Mouse (Mus musculus) thymus, adult 2 months (tissue): Measurements from ENCODE around the gene Nptn.

Experiments used
- CTCF ChIP-seq: fragments of 200-500 bp; IDR thresholded peaks from 2 replicates; pipeline ENCODE4 v1.5.1; 2012; ENCODE audit warnings: mild to moderate bottlenecking, control low read depth, low read length, moderate library complexity, borderline replicate concordance; ENCODE audit not compliant: control insufficient read depth, poor library complexity, insufficient read depth; ENCODE audit errors: extremely low read depth
- POLR2A ChIP-seq: fragments of 200-500 bp; IDR thresholded peaks from 2 replicates; pipeline ENCODE4 v1.6.1; 2012; ENCODE audit warnings: mild to moderate bottlenecking, low read length, control low read depth, moderate library complexity; ENCODE audit not compliant: control insufficient read depth, poor library complexity, insufficient read depth; ENCODE audit errors: extremely low read depth

DNA sequence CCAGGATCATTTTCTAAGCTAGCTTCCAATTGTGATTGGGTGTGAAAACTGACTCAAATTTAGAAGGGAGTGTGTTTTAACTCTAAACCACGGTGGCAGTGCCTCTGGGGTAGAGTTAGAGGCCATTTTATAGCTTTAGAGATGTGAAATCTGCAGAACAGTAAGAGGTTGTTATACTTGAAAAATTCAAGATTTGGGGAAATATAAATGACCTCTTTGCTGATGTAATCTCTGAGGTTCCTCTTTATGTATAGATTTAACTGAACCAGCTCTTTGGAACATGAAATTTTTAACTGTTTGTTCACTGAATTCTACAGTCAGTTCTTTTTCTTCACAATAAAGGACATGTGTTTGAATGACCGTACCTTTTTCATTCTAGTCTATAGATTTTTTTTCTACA, 48.4 kb downstream of the Nptn start:
- TF ChIP-seq POLR2A = no peak
- no peak for TF ChIP-seq CTCF
